Mouse (Mus musculus) kidney, postnatal 10 days (tissue): ENCODE data around the gene Wbp1l.
A peak's percentile ranks its signal among the peaks of the same experiment; 100 is the strongest.
"Not testable (repeated sequence)": the region's sequence is repeated elsewhere in the genome, so short reads cannot be mapped to it uniquely, and the experiment has no call there.

ENCODE experiments used
- DNase-seq: peaks from one replicate; pipeline ENCODE4 v3.0.0; 2021; ENCODE audit warnings: mixed read lengths

Gene Wbp1l

DNA sequence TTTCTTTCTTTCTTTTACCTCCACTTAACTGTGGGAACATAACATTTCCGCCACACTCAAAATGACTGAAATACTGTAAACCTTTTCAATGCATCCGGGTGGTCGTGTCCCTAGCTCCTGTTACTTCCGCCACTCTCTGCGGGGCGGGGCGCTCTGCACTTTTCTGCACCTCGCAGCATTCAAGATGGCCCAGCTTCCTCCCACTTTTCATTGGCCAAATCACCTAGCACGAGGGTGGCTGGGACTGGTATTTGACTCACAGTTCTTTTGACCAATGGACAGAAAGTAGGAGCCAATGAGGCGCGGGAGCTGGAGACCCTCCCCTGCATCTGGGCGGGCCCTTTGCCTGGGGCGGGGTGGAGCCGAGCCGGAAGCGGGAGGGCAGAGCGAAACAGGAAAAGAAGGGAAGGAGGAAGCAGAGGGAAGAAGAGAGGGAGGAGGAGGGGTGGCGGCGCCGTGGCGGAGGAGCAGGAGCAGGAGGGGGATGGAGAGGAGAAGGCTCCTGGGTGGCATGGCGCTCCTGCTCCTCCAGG, at the start of gene Wbp1l:
Wbp1l (plus strand) TSS at position 365 of the 533 bp plus-strand sequence.
- peak; percentile 98 for DNase-seq

DNA sequence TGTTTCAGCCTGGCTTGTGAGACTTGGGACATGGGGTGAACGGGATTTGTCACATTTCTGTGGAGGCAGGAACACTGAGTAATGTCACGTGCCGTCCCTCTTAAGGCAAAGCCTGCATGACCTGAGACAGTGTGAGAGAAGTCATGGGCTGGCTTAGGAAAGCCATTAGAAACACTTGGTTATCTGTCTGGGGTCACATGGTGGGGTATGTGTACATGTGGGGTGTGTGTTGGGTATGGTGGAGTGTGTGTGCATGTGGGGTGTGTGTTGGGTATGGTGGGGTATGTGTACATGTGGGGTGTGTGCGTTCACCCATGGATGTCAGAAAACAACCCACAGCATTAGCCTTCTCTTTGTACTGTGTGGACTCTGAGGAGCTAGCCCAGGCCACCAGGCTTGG, 48.5 kb upstream of the Wbp1l start:
- no peak for DNase-seq

DNA sequence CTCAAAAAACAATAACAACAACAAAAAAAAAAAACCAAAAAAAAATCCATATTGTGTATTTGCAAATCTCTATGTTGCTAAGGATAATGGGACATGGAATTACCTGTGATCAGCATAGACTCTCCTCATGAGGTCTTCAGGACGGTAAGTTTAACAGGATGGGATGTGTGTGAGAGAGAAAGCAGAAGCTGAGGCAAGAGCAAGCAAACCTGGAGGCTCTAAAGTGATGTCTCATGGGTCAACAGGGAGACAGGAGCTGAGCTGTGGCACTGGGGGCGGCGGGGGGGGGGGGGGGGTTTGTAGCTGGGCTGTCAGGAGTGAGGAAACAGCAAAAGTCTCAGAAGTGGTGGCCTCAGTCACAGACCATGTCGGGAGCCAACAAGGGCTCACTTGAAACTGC, 46.4 kb upstream of the Wbp1l start:
- DNase-seq = no peak

GRCm38 (mm10) chr19:46553541-46553955, 45.3 kb upstream of the Wbp1l start:
- peak; percentile 67 for DNase-seq

- no peak for DNase-seq
These were observed 40.9 kb upstream of the Wbp1l start for GRCm38 (mm10) chr19:46558009-46558408.

- DNase-seq = peak; percentile 34
These were observed 40.3 kb upstream of the Wbp1l start for GRCm38 (mm10) chr19:46558631-46559030.

DNA sequence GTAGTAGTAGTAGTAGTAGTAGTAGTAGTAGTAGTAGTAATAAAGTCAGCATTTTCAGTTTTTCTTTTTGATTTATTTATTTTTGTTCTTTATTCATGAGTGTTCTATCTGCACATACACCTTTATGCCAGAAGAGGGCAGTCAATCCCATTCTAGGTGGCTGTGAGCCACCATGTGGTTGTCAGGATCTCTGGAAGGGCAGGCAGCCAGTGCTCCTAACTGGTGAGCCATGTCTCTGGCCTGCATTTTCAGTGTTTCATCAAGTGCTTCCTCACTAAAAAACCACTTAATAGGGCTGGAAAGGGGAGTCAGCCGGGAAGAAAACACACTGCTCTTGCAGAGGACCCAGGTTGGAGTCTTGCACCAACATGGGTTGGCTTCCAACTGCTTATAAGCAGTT, 36.8 kb upstream of the Wbp1l start:
- DNase-seq = peak; percentile 77

- DNase-seq = no peak
These were observed 36.0 kb upstream of the Wbp1l start for GRCm38 (mm10) chr19:46562581-46563515.

DNA sequence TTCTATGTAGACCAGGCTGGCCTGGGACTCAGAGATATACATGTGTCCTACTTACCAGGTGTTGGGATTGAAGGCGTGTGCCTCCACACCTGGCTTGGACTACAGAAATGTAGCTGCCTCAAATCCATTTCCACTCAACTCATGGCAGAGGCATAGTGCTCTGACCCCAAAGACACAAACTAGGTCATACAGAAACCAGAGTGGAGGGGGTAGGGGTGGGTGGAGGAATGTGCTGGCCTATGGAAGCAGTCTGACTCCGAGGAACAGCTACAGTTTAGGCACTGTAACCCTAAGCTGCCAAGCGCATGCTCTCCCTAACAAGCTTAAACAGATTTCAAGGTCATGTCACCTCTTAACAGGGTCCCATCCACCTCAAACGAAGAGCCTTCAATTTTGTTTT, 35.3 kb upstream of the Wbp1l start:
- no peak for DNase-seq

DNA sequence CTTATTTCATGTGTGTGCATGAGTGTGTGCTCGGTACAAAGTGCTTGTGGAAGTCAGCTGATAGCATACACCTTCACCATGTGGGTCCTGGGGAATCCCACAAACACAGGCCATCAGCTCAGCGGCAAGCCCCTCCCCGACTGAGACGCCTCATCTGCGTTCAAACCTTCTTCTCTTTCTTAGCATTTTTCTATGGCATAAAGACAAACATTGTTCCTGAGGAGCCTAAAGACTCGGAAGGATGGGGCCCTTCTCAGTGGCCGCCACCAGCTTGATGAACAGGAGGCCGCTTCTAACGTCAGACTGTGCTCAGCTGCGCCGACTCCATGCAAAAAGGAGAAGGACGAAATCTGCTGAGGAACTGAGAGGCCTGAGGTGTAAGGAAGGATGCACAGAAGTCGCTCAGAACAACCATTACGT, 34.8 kb upstream of the Wbp1l start:
- no peak for DNase-seq

- DNase-seq = not testable (repeated sequence)
These were observed 27.5 kb upstream of the Wbp1l start for GRCm38 (mm10) chr19:46571211-46571877.

- DNase-seq = no peak
These were observed 27.0 kb upstream of the Wbp1l start for GRCm38 (mm10) chr19:46571878-46572244.

DNA sequence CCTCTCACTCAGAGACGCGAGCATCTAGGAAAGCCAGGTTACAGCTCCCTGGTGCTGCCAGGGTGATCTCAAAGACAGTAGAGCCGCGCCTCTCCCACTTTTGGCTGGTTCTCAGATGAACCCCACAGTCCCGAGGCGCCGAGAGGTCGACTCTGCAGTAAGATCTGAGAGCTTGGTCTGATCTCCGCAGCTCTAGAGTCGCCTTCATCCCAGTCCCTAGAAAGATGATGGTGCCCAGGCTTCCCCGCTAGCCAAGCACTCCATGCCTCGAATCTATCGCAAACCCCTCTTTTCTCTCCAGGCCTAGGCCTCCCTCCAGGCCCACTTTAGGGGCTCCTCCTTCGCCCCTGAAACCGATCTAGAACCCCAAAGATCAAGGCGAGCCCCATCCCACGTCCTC, 26.3 kb upstream of the Wbp1l start:
- no peak for DNase-seq

- peak; percentile 97 for DNase-seq
These were observed 25.6 kb upstream of the Wbp1l start, which contains the start of the genes Arl3 and Sfxn2 for GRCm38 (mm10) chr19:46572951-46573937. Gene Arl3, minus strand, starts transcription at chr19:46573198. Gene Sfxn2, plus strand, starts transcription at chr19:46573365.

DNA sequence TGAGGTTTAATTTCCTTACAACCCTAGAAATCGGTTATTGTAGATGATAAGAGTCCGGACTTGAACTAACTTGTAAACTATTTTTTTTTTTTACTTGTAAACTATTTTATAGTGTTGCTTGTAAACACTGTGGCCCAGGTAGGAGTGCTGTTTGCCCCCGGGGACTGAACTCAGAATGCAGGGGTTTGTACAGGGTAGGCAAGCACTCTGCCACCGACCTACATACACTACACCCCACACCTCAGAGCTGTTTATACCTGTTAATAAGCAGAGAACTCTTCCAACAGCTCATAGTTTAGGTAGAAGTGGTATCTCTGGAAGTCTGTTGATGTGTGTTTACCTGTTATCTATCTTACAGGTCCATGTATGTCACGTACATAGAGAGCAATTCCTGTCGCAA, 24.9 kb upstream of the Wbp1l start:
- no peak for DNase-seq

- DNase-seq = peak; percentile 77
These were observed 23.7 kb upstream of the Wbp1l start for GRCm38 (mm10) chr19:46575196-46575595.

DNA sequence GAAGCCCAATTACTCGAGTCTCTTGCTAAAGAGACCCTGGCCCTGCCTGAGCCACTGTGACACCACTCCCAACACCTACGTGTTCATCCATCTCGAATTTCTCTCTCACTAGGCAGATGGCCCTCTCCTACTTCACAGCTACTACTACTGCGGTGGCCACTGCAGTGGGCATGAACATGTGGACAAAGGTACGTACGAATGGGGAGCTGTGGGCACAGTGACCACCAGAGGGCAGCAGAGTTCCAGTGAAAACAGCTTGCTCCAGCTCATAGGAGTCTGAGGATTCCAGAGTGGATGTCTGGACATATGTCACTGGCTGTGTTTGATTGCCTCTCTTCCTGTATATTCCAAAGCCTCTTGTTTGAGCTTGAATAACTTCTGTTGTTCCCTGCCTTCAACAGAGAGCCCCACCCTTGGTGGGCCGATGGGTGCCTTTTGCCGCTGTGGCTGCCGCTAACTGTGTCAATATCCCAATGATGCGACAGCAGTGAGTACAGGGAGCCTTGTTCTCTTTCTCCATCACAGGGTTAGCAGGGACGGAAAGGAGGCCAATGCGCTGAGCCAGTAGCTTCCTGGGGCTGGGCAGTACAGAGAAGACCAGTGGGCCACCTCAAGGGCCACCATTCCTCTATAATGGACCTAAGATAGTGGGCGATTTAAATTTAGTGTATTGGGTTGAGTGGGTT, 10.9 kb upstream of the Wbp1l start:
- DNase-seq = peak; percentile 94

- DNase-seq = no peak
These were observed 7.3 kb upstream of the Wbp1l start for GRCm38 (mm10) chr19:46591575-46591974.

DNA sequence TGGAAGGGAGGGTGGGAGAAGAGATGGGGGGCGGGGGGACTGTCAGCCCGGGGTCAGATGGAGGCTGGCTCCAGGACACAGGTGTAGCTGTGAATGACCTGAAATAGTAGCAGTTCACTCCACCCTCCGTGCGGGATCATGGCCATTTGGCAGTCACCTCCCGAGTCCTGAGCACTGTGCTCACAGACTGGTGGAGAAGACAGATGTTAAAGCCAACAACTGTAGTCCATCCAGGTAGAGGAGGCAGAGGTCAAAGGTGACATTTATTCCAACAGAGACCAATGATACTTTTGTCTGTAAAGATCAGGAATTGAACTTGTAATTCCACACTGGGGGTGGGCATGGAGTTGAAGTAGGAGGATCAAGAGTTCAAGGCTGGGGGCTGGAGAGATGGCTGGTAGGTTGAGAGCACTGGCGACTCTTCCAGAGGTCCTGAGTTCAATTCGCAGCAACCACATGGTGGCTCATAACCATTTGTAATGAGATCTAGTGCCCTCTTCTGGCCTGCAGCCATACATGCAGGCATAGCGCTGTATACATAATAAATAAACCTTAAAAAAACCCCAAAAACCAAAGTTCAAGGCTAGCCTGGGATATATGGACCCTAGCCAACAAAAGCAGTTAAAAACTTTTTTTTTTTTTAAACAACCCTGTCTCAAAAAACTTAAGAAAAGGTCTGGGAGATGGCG, 6.0 kb upstream of the Wbp1l start:
- DNase-seq = no peak

GRCm38 (mm10) chr19:46598187-46598586, 697 bp upstream of the Wbp1l start:
- DNase-seq = no peak
